Mouse (Mus musculus): ENCODE measurements around the gene Trib3. TPM values are rescaled to one million over a fixed set of nuclear protein-coding genes. Genes with fewer than 3 reads are reported as not detected.
"Not testable (repeated sequence)": the region's sequence is repeated elsewhere in the genome, so short reads cannot be mapped to it uniquely, and the experiment has no call there.

Trib3 gene
- total RNA-seq, 1 experiment from 2014 or later, result 4.5 TPM

GRCm38 (mm10) chr2:152312996-152313395 lies 30.8 kb downstream of the Trib3 start:
- peak; percentile 44 for DNase-seq

DNA sequence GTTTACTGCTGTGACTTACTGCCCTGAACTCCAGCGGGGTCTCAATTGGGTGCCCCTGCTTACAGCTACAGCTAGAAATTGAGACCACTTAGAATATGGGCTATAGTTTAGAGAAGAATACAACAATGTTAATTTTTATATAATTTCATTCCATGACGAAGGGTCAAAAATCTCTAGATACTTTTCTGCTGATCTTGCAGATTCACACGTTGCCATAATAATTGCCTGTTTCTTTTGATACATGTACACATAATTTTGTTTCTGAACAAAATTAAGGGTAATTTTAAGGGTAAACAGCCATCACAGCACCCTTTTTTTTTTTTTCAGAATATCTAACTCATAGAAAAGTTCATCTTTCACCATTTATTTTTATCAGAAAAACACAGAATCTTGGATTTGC lies 36.6 kb downstream of the Trib3 start:
- no peak for DNase-seq

- DNase-seq, result peak; percentile 49
These were observed 38.4 kb downstream of the Trib3 start for GRCm38 (mm10) chr2:152305480-152305879.

GRCm38 (mm10) chr2:152303781-152304180 lies 40.1 kb downstream of the Trib3 start:
- no peak for DNase-seq

GRCm38 (mm10) chr2:152302862-152303261 lies 41.0 kb downstream of the Trib3 start:
- DNase-seq, result no peak

DNA sequence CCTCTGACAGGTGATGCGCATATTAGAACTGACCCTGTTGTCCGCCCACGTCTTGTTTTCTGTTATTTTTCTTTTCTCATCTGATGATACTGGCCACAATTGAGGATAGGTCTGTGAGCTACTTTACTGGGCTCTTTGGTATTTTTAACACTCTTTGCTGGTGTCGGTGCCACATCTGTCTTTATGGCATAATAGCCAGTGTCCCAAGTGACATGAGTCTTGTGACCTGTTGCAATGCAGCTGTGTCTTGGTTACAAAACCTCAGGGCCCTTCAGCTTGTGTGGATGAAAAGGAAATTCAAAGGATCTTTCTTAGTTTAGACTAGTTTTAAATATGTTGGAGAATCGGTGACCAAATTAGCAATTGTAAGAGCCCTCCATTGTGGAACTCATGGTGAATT lies 49.3 kb downstream of the Trib3 start:
- DNase-seq, result no peak

DNA sequence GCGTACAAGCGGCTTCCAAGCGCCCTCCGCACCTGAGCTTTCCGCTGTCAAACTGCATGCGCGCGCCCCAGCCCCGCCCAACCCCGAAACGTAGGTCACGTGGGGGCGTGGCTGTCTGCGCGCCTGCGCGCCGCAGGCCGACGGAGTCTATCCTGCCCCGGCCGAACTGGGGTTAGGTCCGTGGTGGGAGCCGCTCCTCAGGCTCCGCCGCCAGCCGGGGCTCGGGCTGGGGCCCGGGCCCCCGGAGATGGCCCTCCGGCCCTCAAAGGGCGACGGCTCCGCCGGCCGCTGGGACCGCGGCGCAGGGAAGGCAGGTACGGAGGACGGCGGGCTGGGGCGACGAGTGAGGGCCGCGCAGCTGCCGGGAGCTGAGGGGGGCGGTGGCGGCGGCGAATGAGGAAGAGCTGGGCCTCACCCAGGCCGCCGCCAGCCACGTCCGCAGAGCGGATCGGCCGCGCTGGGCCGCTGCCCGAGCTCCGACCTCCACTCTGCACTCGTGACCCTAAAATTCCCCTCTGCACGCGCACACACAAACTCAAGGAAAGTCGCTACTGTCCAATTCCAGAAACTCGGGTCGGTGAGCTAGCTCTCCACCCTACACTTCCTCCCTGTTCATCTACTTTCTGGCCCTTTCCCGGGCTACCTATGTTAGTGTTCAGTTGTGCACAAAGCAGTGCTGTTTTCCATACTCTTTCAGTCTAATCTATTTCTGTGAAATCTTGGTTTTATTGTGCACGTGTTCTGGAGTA lies 49.9 kb downstream of the Trib3 start, which contains the start of gene Tbc1d20:
Tbc1d20 (plus strand) TSS at position 102 of the 749 bp plus-strand sequence.
- DNase-seq, result peak; percentile 94

DNA sequence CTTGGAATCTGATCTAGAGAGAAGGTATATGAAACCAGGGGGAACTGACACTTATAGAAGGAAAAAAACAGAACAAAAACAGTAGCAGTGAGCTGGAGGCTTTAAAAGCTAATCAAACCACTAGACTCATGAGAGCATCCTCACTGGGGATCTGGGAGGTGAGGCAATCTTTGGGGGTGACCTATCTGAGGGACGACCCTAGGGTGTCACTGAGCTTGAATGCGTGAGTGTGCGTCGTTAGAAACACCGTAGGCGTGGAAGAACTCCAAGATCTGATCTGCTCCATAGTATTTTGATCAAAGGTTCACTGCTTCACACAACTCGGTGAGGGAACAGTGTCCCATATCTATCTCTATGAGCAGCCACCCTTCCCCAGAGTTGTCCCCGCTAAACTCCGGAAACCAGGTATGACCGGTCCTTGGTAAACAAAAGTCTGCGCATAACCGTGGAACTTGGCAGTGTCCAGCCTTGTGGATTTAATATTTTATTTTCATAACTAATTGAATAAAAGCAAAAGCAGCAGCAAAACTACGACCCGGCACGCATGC lies 50.6 kb downstream of the Trib3 start:
- no peak for DNase-seq

DNA sequence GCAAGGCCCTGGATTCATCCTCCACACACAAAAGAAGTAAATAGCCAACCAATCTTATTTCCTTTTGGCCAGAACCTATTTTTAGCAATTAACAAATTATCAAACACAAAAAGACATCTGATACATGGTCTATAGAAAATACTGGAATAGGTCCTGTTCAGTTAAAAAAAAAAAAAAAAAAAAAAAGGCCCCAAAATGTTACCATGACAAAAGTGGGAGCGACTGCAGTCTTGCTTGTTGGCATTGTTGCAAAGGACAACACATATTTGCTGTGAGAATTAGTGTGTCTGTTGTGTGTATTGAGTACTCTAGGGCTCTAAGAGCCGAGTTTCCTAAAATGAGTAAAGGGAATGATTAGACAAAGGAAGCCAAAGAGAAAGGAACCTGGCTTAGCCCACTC lies 51.4 kb downstream of the Trib3 start:
- DNase-seq, result no peak

DNA sequence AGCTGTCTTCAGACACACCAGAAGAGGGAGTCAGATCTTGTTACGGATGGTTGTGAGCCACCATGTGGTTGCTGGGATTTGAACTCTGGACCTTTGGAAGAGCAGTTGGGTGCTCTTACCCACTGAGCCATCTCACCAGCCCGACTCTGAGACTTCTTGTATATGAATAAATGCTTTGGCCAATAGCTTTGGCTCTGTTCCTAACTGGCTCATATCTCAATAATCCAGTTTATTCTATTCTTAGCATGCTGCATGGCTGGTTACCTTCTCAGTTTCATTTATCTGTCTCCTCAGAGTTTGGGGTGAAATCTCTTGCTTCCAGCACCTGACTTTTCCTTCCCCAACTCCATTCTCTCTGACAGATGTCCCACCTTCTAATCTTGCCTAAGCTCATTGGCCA lies 54.2 kb downstream of the Trib3 start:
- DNase-seq, result not testable (repeated sequence)

DNA sequence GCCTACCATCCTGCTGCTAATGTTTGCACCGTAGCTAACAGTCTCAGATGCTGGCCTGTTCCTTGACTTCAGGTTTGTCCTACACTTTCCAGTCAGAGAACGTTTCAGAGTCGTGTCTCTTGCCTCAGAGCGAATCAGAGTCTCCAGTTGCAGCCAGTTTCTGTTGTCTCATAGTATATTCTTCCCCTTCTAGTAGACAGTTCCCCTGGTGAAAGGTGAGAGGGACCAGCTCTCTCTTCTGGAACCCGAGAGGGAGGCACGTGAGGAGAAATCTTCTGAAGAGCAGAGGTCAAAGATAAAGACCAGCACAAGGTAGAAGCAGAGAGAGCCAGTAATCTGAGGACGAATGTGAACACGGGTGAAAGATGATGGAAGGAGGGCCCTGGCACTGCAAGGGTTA lies 55.8 kb downstream of the Trib3 start:
- DNase-seq, result no peak

GRCm38 (mm10) chr2:152287560-152287959 lies 56.3 kb downstream of the Trib3 start:
- DNase-seq, result no peak

Other genes starting within 250 kb of the Trib3 start
- gene Srxn1, start 238.5 kb downstream of the Trib3 start, total RNA-seq (2021), result 267 and 289 TPM in 2 replicates
- gene Tcf15, start 200.5 kb downstream of the Trib3 start, total RNA-seq (2021), result 20.2 and 22.0 TPM in 2 replicates
- gene Csnk2a1, start 117.2 kb downstream of the Trib3 start, total RNA-seq (2021), result 103 and 105 TPM in 2 replicates
- gene Tbc1d20, start 50.2 kb downstream of the Trib3 start, total RNA-seq (2021), result 145 and 149 TPM in 2 replicates
- gene Rbck1, start 11.4 kb downstream of the Trib3 start, total RNA-seq (2021), result 104 and 107 TPM in 2 replicates
- 2.8 and 3.0 TPM in 2 replicates for gene Nrsn2, start 32.6 kb upstream of the Trib3 start, total RNA-seq (2021)
- gene Sox12, start 54.0 kb upstream of the Trib3 start, total RNA-seq (2021), result 14.7 and 16.0 TPM in 2 replicates
- 8.3 and 9.9 TPM in 2 replicates for gene Zcchc3, start 71.0 kb upstream of the Trib3 start, total RNA-seq (2021)
- 0.37 and 0.38 TPM in 2 replicates for gene 6820408C15Rik, start 71.6 kb upstream of the Trib3 start, total RNA-seq (2021)
- not detected in 2 replicates for gene Defb23, start 120.6 kb upstream of the Trib3 start, total RNA-seq (2021)
- not detected in 2 replicates for gene Defb20, start 133.0 kb upstream of the Trib3 start, total RNA-seq (2021)
- gene Defb22, start 146.1 kb upstream of the Trib3 start, total RNA-seq (2021), result not detected in 2 replicates
- not detected in 2 replicates for gene Defb26, start 167.7 kb upstream of the Trib3 start, total RNA-seq (2021)
- not detected in 2 replicates for gene Defb28, start 174.2 kb upstream of the Trib3 start, total RNA-seq (2021)
- gene Defb29, start 196.1 kb upstream of the Trib3 start, total RNA-seq (2021), result not detected in 2 replicates
- gene Gm17416, start 225.3 kb upstream of the Trib3 start, total RNA-seq (2021), result not detected in 2 replicates
- gene Defb21, start 228.7 kb upstream of the Trib3 start, total RNA-seq (2021), result not detected in 2 replicates
- 2.0 and 2.5 TPM in 2 replicates for gene Defb19, start 236.3 kb upstream of the Trib3 start, total RNA-seq (2021)

Data from adrenal gland, postnatal 14 days (tissue).